Mouse (Mus musculus): ENCODE measurements around the gene Sugt1.

- TF ChIP-seq HCFC1 (IDR thresholded peaks at IDR 0.05; ENCODE audit: borderline replicate concordance, insufficient read depth, low read length), result no peak
- TF ChIP-seq ZNF384 (IDR thresholded peaks at IDR 0.05; ENCODE audit: low read depth, low read length), result no peak
- no peak for TF ChIP-seq ZC3H11A (IDR thresholded peaks at IDR 0.05; ENCODE audit: borderline replicate concordance, low read depth, low read length)
- TF ChIP-seq MAFK (IDR thresholded peaks at IDR 0.05; ENCODE audit: insufficient read depth, low read depth, low read length), result no peak
- TF ChIP-seq CHD2 (IDR thresholded peaks at IDR 0.05; ENCODE audit: low read depth, low read length), result no peak
Measured at GRCm38 (mm10) chr14:79605881-79606280, 18.4 kb downstream of the Sugt1 start.

All from ES-E14 (cell line).